Mouse (Mus musculus) olfactory bulb, adult 2 months (tissue): Measurements from ENCODE around the gene Hip1.

Source experiments
- CTCF ChIP-seq: fragments of 200-500 bp; IDR thresholded peaks from 2 replicates; pipeline ENCODE4 v1.5.1; 2012; ENCODE audit warnings: low read depth, mild to moderate bottlenecking, low read length, moderate library complexity; ENCODE audit not compliant: insufficient read depth
- POLR2A ChIP-seq: fragments of 200-500 bp; IDR thresholded peaks from 2 replicates; pipeline ENCODE4 v1.6.1; 2012; ENCODE audit warnings: mild to moderate bottlenecking, low read depth, low read length, moderate library complexity; ENCODE audit not compliant: insufficient read depth

DNA sequence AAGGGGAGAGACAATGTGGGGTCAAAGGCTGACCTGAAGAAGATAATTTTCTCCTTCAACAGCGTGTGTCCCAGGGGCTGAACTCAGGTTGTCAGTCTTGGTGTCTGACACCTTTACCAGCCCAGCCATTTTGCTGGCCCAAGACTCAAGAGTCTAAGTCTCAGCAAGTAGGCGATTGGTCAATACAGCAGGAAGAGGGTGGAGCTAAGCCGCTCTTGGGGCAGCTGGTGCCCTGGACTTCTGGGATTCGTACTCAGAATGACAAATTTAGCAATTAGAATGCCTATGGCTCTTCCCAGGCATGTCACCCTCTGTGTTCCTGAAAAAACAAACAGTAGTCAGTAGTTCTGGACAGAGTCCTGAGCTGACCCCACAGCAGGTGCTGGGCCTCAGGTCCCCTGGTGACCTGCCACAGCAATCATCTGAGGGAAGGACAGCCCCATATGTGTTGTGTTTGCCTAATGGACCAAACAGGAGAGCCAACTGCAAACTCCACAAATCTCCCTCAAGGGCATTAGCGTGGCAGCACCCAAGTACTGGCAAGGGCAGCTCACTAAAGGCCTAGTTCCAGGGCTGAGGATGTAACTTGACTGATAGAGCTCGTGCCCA, 47.5 kb downstream of the Hip1 start:
- TF ChIP-seq CTCF (no peak), POLR2A (no peak)
